Mouse (Mus musculus): ENCODE results near the gene Ace2. TPM values are rescaled to one million over a fixed set of nuclear protein-coding genes. Genes with fewer than 3 reads are reported as not detected.

Ace2 gene
- polyA plus RNA-seq, 1 experiment = 0.08 TPM

GRCm38 (mm10) chrX:164145463-164146250 is 6.5 kb downstream of the Ace2 start:
- WGBS = 93% methylated on average over 6 of the region's 6 CpGs
- Histone ChIP-seq H3K27me3 (ENCODE audit: control insufficient read depth, insufficient read depth, low read length) (no peaks in the 10 kb centered on the region), H3K4me3 (ENCODE audit: control insufficient read depth, insufficient read depth, low read length) (no peak overlapping the region), H3K4me1 (replicated peaks; ENCODE audit: control insufficient read depth, insufficient read depth, low read length) (no peaks in the 10 kb centered on the region), H3K36me3 (ENCODE audit: control insufficient read depth, insufficient read depth, low read length) (no peaks in the 10 kb centered on the region), H3K27ac (ENCODE audit: control insufficient read depth, insufficient read depth, low read length) (no peak overlapping the region)
- TF ChIP-seq CTCF (IDR thresholded peaks at IDR 0.05; ENCODE audit: borderline replicate concordance, control insufficient read depth, extremely low read depth, insufficient read depth, low read length, poor library complexity) (no peak), POLR2A (IDR thresholded peaks at IDR 0.05; ENCODE audit: control insufficient read depth, extremely low read depth, insufficient read depth, low read length, poor library complexity) (no peak)
- DNase-seq = no peak

- Histone ChIP-seq H3K36me3 (ENCODE audit: control insufficient read depth, insufficient read depth, low read length) (no peaks in the 10 kb centered on the region), H3K27me3 (ENCODE audit: control insufficient read depth, insufficient read depth, low read length) (no peaks in the 10 kb centered on the region), H3K27ac (ENCODE audit: control insufficient read depth, insufficient read depth, low read length) (no peak overlapping the region), H3K4me1 (replicated peaks; ENCODE audit: control insufficient read depth, insufficient read depth, low read length) (no peaks in the 10 kb centered on the region), H3K4me3 (ENCODE audit: control insufficient read depth, insufficient read depth, low read length) (no peak overlapping the region)
- DNase-seq = no peak
- TF ChIP-seq POLR2A (IDR thresholded peaks at IDR 0.05; ENCODE audit: control insufficient read depth, extremely low read depth, insufficient read depth, low read length, poor library complexity) (no peak), CTCF (IDR thresholded peaks at IDR 0.05; ENCODE audit: borderline replicate concordance, control insufficient read depth, extremely low read depth, insufficient read depth, low read length, poor library complexity) (no peak)
- WGBS = 80% methylated on average over 2 of the region's 2 CpGs
Measured at GRCm38 (mm10) chrX:164152703-164153102, 13.6 kb downstream of the Ace2 start.

GRCm38 (mm10) chrX:164153606-164154005 is 14.5 kb downstream of the Ace2 start:
- H3K27me3 ChIP-seq (ENCODE audit: control insufficient read depth, insufficient read depth, low read length) = no peaks in the 10 kb centered on the region
- H3K27ac ChIP-seq (ENCODE audit: control insufficient read depth, insufficient read depth, low read length) = no peak overlapping the region
- H3K36me3 ChIP-seq (ENCODE audit: control insufficient read depth, insufficient read depth, low read length) = no peaks in the 10 kb centered on the region
- H3K4me1 ChIP-seq (replicated peaks; ENCODE audit: control insufficient read depth, insufficient read depth, low read length) = no peaks in the 10 kb centered on the region
- H3K4me3 ChIP-seq (ENCODE audit: control insufficient read depth, insufficient read depth, low read length) = no peak overlapping the region
- TF ChIP-seq CTCF (IDR thresholded peaks at IDR 0.05; ENCODE audit: borderline replicate concordance, control insufficient read depth, extremely low read depth, insufficient read depth, low read length, poor library complexity) = no peak
- TF ChIP-seq POLR2A (IDR thresholded peaks at IDR 0.05; ENCODE audit: control insufficient read depth, extremely low read depth, insufficient read depth, low read length, poor library complexity) = no peak
- DNase-seq = no peak

GRCm38 (mm10) chrX:164154594-164154993 is 15.5 kb downstream of the Ace2 start:
- WGBS = 93% methylated on average over 5 of the region's 5 CpGs
- no peak for DNase-seq
- H3K36me3 ChIP-seq (ENCODE audit: control insufficient read depth, insufficient read depth, low read length) = no peaks in the 10 kb centered on the region
- H3K27ac ChIP-seq (ENCODE audit: control insufficient read depth, insufficient read depth, low read length) = no peak overlapping the region
- no peak for TF ChIP-seq POLR2A (IDR thresholded peaks at IDR 0.05; ENCODE audit: control insufficient read depth, extremely low read depth, insufficient read depth, low read length, poor library complexity)
- TF ChIP-seq CTCF (IDR thresholded peaks at IDR 0.05; ENCODE audit: borderline replicate concordance, control insufficient read depth, extremely low read depth, insufficient read depth, low read length, poor library complexity) = no peak
- no peaks in the 10 kb centered on the region for H3K4me1 ChIP-seq (replicated peaks; ENCODE audit: control insufficient read depth, insufficient read depth, low read length)
- no peaks in the 10 kb centered on the region for H3K27me3 ChIP-seq (ENCODE audit: control insufficient read depth, insufficient read depth, low read length)
- H3K4me3 ChIP-seq (ENCODE audit: control insufficient read depth, insufficient read depth, low read length) = no peak overlapping the region

GRCm38 (mm10) chrX:164164681-164165080 is 25.5 kb downstream of the Ace2 start:
- WGBS = 74% methylated on average over 1 of the region's 1 CpGs

GRCm38 (mm10) chrX:164171034-164171433 is 31.9 kb downstream of the Ace2 start:
- DNase-seq = no peak
- WGBS = 79% methylated on average over 2 of the region's 2 CpGs
- no peak for TF ChIP-seq CTCF (IDR thresholded peaks at IDR 0.05; ENCODE audit: borderline replicate concordance, control insufficient read depth, extremely low read depth, insufficient read depth, low read length, poor library complexity)
- TF ChIP-seq POLR2A (IDR thresholded peaks at IDR 0.05; ENCODE audit: control insufficient read depth, extremely low read depth, insufficient read depth, low read length, poor library complexity) = no peak
- Histone ChIP-seq H3K36me3 (ENCODE audit: control insufficient read depth, insufficient read depth, low read length) (no peaks in the 10 kb centered on the region), H3K4me1 (replicated peaks; ENCODE audit: control insufficient read depth, insufficient read depth, low read length) (no peaks in the 10 kb centered on the region), H3K27ac (ENCODE audit: control insufficient read depth, insufficient read depth, low read length) (no peak overlapping the region), H3K27me3 (ENCODE audit: control insufficient read depth, insufficient read depth, low read length) (no peaks in the 10 kb centered on the region), H3K4me3 (ENCODE audit: control insufficient read depth, insufficient read depth, low read length) (no peak overlapping the region)

More at GRCm38 (mm10) chrX:164164681-164165080, 25.5 kb downstream of the Ace2 start:
- H3K27ac ChIP-seq (ENCODE audit: control insufficient read depth, insufficient read depth, low read length) = no peak overlapping the region
- no peak for DNase-seq
- no peak for TF ChIP-seq CTCF (IDR thresholded peaks at IDR 0.05; ENCODE audit: borderline replicate concordance, control insufficient read depth, extremely low read depth, insufficient read depth, low read length, poor library complexity)
- TF ChIP-seq POLR2A (IDR thresholded peaks at IDR 0.05; ENCODE audit: control insufficient read depth, extremely low read depth, insufficient read depth, low read length, poor library complexity) = no peak
- H3K4me1 ChIP-seq (replicated peaks; ENCODE audit: control insufficient read depth, insufficient read depth, low read length) = no peaks in the 10 kb centered on the region
- no peaks in the 10 kb centered on the region for H3K36me3 ChIP-seq (ENCODE audit: control insufficient read depth, insufficient read depth, low read length)
- no peak overlapping the region for H3K4me3 ChIP-seq (ENCODE audit: control insufficient read depth, insufficient read depth, low read length)
- no peaks in the 10 kb centered on the region for H3K27me3 ChIP-seq (ENCODE audit: control insufficient read depth, insufficient read depth, low read length)

Measured in thymus, adult 2 months (tissue).